Mouse (Mus musculus): ENCODE measurements around the gene Aldh3a1. TPM values are rescaled to one million over a fixed set of nuclear protein-coding genes. Genes with fewer than 3 reads are reported as not detected.

Gene Aldh3a1
- polyA plus RNA-seq, 1 experiment from 2014 or later: 3.4 TPM

DNA sequence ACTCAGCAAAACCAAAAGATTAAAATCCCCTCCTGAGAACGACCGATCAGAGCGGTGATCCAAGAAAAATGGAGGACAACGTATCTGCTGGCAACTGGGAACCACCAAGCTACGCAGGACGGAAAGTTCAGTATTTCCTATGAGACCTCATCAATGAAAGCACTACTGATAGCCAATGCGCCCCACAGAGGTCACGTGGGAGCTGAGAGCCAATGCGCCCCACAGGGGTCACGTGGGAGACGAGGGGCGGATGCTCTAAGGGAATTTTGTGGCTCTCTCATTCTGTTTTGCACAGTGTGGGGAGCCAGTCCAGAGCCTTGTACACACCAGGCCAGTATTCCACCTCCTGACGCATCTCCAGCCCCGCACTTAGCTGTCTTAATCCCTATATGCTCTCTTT is 55.2 kb downstream of the Aldh3a1 start:
- DNase-seq (ENCODE audit: low spot score): no peak
- Histone ChIP-seq H3K4me2 (replicated peaks; ENCODE audit: low read depth) (no peak overlapping the region), H3K4me3 (ENCODE audit: low read depth, low read length) (no peak overlapping the region), H3K9me3 (ENCODE audit: control insufficient read depth, low read length) (no peaks in the 10 kb centered on the region), H3K36me3 (ENCODE audit: control insufficient read depth, insufficient read depth, low read length) (peaks cover 21% of the 10 kb centered on the region), H3K9ac (ENCODE audit: low read length) (no peak overlapping the region), H3K27ac (replicated peaks) (no peak overlapping the region), H3K27me3 (ENCODE audit: control insufficient read depth, insufficient read depth, low read length) (no peaks in the 10 kb centered on the region), H3K4me1 (replicated peaks; ENCODE audit: control insufficient read depth, insufficient read depth) (no peaks in the 10 kb centered on the region; the same call in 1 of the 2 replicates)
- no peak for ATAC-seq (ENCODE audit: low FRiP score, low TSS enrichment)
- TF ChIP-seq EP300 (optimal IDR thresholded peaks at IDR 0.05) (no peak), CTCF (IDR thresholded peaks at IDR 0.05; ENCODE audit: low read depth) (no peak)
- WGBS: 96% methylated on average over 14 of the region's 14 CpGs

DNA sequence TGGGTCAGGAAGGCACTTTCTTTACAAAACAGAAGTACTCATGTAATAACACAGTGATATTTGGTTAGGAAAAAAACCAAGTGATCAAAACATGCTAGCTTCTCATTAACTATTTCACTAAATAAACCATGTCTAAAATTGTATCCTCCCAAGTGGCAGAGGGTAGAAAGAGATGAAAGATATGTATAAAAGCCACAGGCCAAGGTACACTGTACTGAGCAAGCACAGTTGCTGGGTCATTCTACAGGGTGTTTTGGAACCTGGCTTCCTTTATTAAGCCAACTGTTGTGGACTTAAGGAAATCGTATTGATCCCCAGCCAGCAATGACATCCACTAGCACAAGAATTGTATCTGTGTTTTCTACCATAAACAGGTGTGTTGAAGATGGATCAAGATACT is 56.5 kb downstream of the Aldh3a1 start:
- DNase-seq (ENCODE audit: low spot score): no peak
- 74% methylated on average over 1 of the region's 1 CpGs for WGBS
- ATAC-seq (ENCODE audit: low FRiP score, low TSS enrichment): no peak
- no peak overlapping the region for H3K9ac ChIP-seq (ENCODE audit: low read length)
- no peaks in the 10 kb centered on the region; the same call in 1 of the 2 replicates for H3K4me1 ChIP-seq (replicated peaks; ENCODE audit: control insufficient read depth, insufficient read depth)
- H3K4me2 ChIP-seq (replicated peaks; ENCODE audit: low read depth): no peak overlapping the region
- no peaks in the 10 kb centered on the region for H3K27me3 ChIP-seq (ENCODE audit: control insufficient read depth, insufficient read depth, low read length)
- no peak overlapping the region for H3K4me3 ChIP-seq (ENCODE audit: low read depth, low read length)
- no peaks in the 10 kb centered on the region for H3K9me3 ChIP-seq (ENCODE audit: control insufficient read depth, low read length)
- TF ChIP-seq CTCF (IDR thresholded peaks at IDR 0.05; ENCODE audit: low read depth) (no peak), EP300 (optimal IDR thresholded peaks at IDR 0.05) (no peak)
- H3K36me3 ChIP-seq (ENCODE audit: control insufficient read depth, insufficient read depth, low read length): peaks cover 15% of the 10 kb centered on the region
- no peak overlapping the region for H3K27ac ChIP-seq (replicated peaks)

DNA sequence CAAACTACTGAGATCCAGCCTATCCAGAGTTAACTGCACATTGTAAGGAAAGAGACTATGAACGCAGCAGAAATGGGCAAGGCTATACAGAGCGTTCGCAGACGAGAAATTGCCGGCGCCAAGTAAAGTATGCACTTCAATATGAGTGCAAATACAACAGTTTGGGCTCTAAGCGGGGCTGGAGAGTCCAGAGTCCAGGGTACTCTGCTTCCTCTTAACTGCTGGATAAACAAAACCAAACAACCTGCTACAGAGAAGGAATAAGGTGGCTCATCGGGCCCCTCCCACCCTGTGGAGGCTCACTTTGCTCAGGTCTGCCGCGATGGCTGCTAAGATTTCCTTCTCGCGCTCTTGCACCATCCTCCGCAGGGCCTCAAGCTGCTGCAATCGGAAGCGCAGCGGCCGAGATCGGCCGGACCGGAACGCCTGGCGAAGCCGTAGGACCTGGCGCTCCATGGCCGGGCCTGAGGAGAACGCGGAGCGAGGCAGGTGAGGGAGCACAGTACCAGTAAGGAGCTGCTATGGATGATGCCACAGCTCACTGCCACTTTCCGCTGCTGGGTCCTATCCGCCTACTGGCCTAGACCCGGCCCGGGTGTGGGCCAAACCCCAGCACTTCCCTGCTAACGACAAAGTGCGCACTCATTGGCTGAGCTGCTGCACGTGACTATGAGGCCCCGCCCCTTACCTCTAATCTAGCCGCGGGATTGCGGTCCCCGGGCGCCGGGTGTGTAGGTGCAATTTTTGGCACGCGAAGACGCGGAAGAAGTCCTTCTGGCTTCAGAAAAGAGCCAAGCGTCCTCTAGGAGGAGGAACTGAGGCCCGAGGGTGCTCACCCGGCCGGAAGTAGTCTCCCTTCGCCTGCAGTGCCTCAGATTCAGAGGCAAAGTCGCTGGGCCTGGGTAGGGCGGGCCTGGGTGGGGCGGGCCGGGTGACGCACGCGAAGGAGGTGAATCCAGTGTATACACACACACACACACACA is 59.5 kb downstream of the Aldh3a1 start, which contains the start of gene Aldh3a2:
Aldh3a2 (minus strand) TSS at position 914 of the 983 bp plus-strand sequence.
- WGBS: under 1% methylated on average over 57 of the region's 58 CpGs
- H3K36me3 ChIP-seq (ENCODE audit: control insufficient read depth, insufficient read depth, low read length): peaks cover 5% of the 10 kb centered on the region; the same call in 1 of the 2 replicates
- H3K27me3 ChIP-seq (ENCODE audit: control insufficient read depth, insufficient read depth, low read length): no peaks in the 10 kb centered on the region
- H3K27ac ChIP-seq (replicated peaks): peak within 1 kb of the TSS; percentile 99
- ATAC-seq (ENCODE audit: low FRiP score, low TSS enrichment): peak; percentile 97
- H3K9ac ChIP-seq (ENCODE audit: low read length): peak within 1 kb of the TSS; percentile 81
- H3K4me2 ChIP-seq (replicated peaks; ENCODE audit: low read depth): peak within 1 kb of the TSS; percentile 61
- peak; percentile 25; the same call in 1 of the 2 replicates for TF ChIP-seq CTCF (IDR thresholded peaks at IDR 0.05; ENCODE audit: low read depth)
- no peak for TF ChIP-seq EP300 (optimal IDR thresholded peaks at IDR 0.05)
- DNase-seq (ENCODE audit: low spot score): peak; percentile 97
- no peaks in the 10 kb centered on the region for H3K9me3 ChIP-seq (ENCODE audit: control insufficient read depth, low read length)
- peak within 1 kb of the TSS; percentile 69 for H3K4me3 ChIP-seq (ENCODE audit: low read depth, low read length)
- H3K4me1 ChIP-seq (replicated peaks; ENCODE audit: control insufficient read depth, insufficient read depth): no peaks in the 10 kb centered on the region; the same call in 1 of the 2 replicates

Other genes with a start within 250 kb of the Aldh3a1 start
- 0.59 and 0.77 TPM in 2 replicates for gene Kcnj12, start 185.0 kb upstream of the Aldh3a1 start, polyA plus RNA-seq (2015; fragmentation: Nextera tagmentation; extraction: Ambion mirVana)
- 1.9 and 2.6 TPM in 2 replicates for gene Tnfrsf13b, start 80.8 kb upstream of the Aldh3a1 start, polyA plus RNA-seq (2015; fragmentation: Nextera tagmentation; extraction: Ambion mirVana)
- 31.9 and 35.6 TPM in 2 replicates for gene Usp22, start 32.5 kb upstream of the Aldh3a1 start, polyA plus RNA-seq (2015; fragmentation: Nextera tagmentation; extraction: Ambion mirVana)
- 68.0 and 68.4 TPM in 2 replicates for gene Aldh3a2, start 59.9 kb downstream of the Aldh3a1 start, polyA plus RNA-seq (2015; fragmentation: Nextera tagmentation; extraction: Ambion mirVana)
- 0.12 and 0.29 TPM in 2 replicates for gene Slc47a2, start 135.3 kb downstream of the Aldh3a1 start, polyA plus RNA-seq (2015; fragmentation: Nextera tagmentation; extraction: Ambion mirVana)
- gene Slc47a1, start 170.8 kb downstream of the Aldh3a1 start, polyA plus RNA-seq (2015; fragmentation: Nextera tagmentation; extraction: Ambion mirVana): 1.3 and 1.4 TPM in 2 replicates
- gene Rnf112, start 246.6 kb downstream of the Aldh3a1 start, polyA plus RNA-seq (2015; fragmentation: Nextera tagmentation; extraction: Ambion mirVana): 0.84 and 1.3 TPM in 2 replicates